Mouse (Mus musculus) left cerebral cortex, postnatal 25 days (tissue): ENCODE results near the gene Olfr914. TPM values are rescaled to one million over a fixed set of nuclear protein-coding genes. Genes with fewer than 3 reads are reported as not detected.

Experiments used
- DNase-seq, 2 experiments: peaks; one replicate each; pipeline ENCODE4 v3.0.0; 2022; ENCODE audit warnings: low spot score in 2 of 2, mixed read lengths in 1 of 2
- intact Hi-C: fragments of 180-260 bp; cut with DNase I; formaldehyde crosslinking; loops from one replicate; pipeline ENCODE4 v1.15.1; 2025
- total RNA-seq, 2 experiments: library from RNA; stranded (reverse); gene quantifications; 2 replicates each; pipeline ENCODE4 v1.2.3; 2021

Gene Olfr914
- not detected for total RNA-seq

- DNase-seq = no peak
- intact Hi-C loops = no loop called here
These were observed at the start of gene Olfr914 for GRCm38 (mm10) chr9:38604802-38605201. Gene Olfr914, plus strand, starts transcription at chr9:38605102.

- no peak for DNase-seq
- intact Hi-C loops = no loop called here
These were observed 25.0 kb upstream of the Olfr914 start, which contains the start of gene Olfr912 for GRCm38 (mm10) chr9:38579878-38580277. Gene Olfr912, plus strand, starts transcription at chr9:38580178.

- intact Hi-C loops = no loop called here
These were observed 13.8 kb upstream of the Olfr914 start for GRCm38 (mm10) chr9:38591056-38591455.

GRCm38 (mm10) chr9:38592459-38592858 lies 12.4 kb upstream of the Olfr914 start, which contains the start of gene Olfr913:
Gene Olfr913, plus strand, starts transcription at chr9:38592759.
- DNase-seq = no peak
- intact Hi-C loops = no loop called here

More at GRCm38 (mm10) chr9:38591056-38591455, 13.8 kb upstream of the Olfr914 start:
- DNase-seq = no peak

GRCm38 (mm10) chr9:38632406-38632805 lies 27.5 kb downstream of the Olfr914 start:
- DNase-seq = no peak
- intact Hi-C loops = no loop called here

GRCm38 (mm10) chr9:38659775-38660174 lies 54.9 kb downstream of the Olfr914 start, which contains the start of gene Olfr916:
Gene Olfr916, minus strand, starts transcription at chr9:38659875.
- intact Hi-C loops = no loop called here

More at GRCm38 (mm10) chr9:38659775-38660174, 54.9 kb downstream of the Olfr914 start, which contains the start of gene Olfr916:
- no peak for DNase-seq

Other genes with a start within 250 kb of the Olfr914 start
- gene Olfr250, start 238.2 kb upstream of the Olfr914 start, total RNA-seq = not detected
- not detected for gene Olfr251, start 228.0 kb upstream of the Olfr914 start, total RNA-seq
- gene Olfr147, start 203.4 kb upstream of the Olfr914 start, total RNA-seq = not detected
- gene Olfr901, start 175.6 kb upstream of the Olfr914 start, total RNA-seq = not detected
- not detected for gene Olfr902, start 157.4 kb upstream of the Olfr914 start, total RNA-seq
- not detected for gene Olfr904, start 142.0 kb upstream of the Olfr914 start, total RNA-seq
- gene Olfr905, start 134.0 kb upstream of the Olfr914 start, total RNA-seq = not detected
- not detected for gene Olfr906, start 118.0 kb upstream of the Olfr914 start, total RNA-seq
- gene Olfr907, start 109.3 kb upstream of the Olfr914 start, total RNA-seq = not detected
- gene Olfr911-ps1, start 83.5 kb upstream of the Olfr914 start, total RNA-seq = not detected
- gene Olfr910, start 67.3 kb upstream of the Olfr914 start, total RNA-seq = not detected
- gene Olfr912, start 24.9 kb upstream of the Olfr914 start, total RNA-seq = not detected
- not detected for gene Olfr913, start 12.3 kb upstream of the Olfr914 start, total RNA-seq
- gene Olfr916, start 54.8 kb downstream of the Olfr914 start, total RNA-seq = not detected
- not detected for gene Olfr917, start 60.7 kb downstream of the Olfr914 start, total RNA-seq
- gene Olfr918, start 69.5 kb downstream of the Olfr914 start, total RNA-seq = not detected
- not detected for gene Olfr919, start 98.6 kb downstream of the Olfr914 start, total RNA-seq
- gene Vwa5a, start 113.2 kb downstream of the Olfr914 start, total RNA-seq = 1 to 10 TPM; 7.2 to 7.9 TPM
- not detected for gene Olfr920, start 147.2 kb downstream of the Olfr914 start, total RNA-seq
- gene Olfr921, start 168.0 kb downstream of the Olfr914 start, total RNA-seq = not detected
- gene Olfr922, start 209.5 kb downstream of the Olfr914 start, total RNA-seq = not detected
- not detected for gene Olfr923, start 221.4 kb downstream of the Olfr914 start, total RNA-seq
- gene Olfr924, start 239.3 kb downstream of the Olfr914 start, total RNA-seq = not detected
- not detected for gene Olfr26, start 250.0 kb downstream of the Olfr914 start, total RNA-seq